Mouse (Mus musculus): ENCODE measurements around the gene Suds3.

- no peak for TF ChIP-seq CTCF (IDR thresholded peaks at IDR 0.05; ENCODE audit: low read depth, low read length)
- no peak for TF ChIP-seq TAL1 (conservative IDR thresholded peaks at IDR 0.05; ENCODE audit: low read depth, low read length)
Measured at GRCm38 (mm10) chr5:117111774-117112112, 4.2 kb downstream of the Suds3 start.
